Mouse (Mus musculus) right cerebral cortex, postnatal 10 days (tissue): ENCODE results near the gene Gck.
"Not testable (repeated sequence)": the region's sequence is repeated elsewhere in the genome, so short reads cannot be mapped to it uniquely, and the experiment has no call there.

Source experiments
- DNase-seq, 2 experiments: peaks; one replicate each; pipeline ENCODE4 v3.0.0; 2021; ENCODE audit warnings: low spot score in 2 of 2

Gene Gck

GRCm38 (mm10) chr11:5954965-5955504 is 5.2 kb upstream of the Gck start:
- peak; percentile 56 to 70 for DNase-seq

GRCm38 (mm10) chr11:5954435-5954834 is 4.6 kb upstream of the Gck start:
- DNase-seq: no peak

GRCm38 (mm10) chr11:5953130-5953765 is 3.4 kb upstream of the Gck start:
- DNase-seq: no peak

- DNase-seq: no peak
Observed at GRCm38 (mm10) chr11:5952501-5952900, 2.6 kb upstream of the Gck start.

- DNase-seq: no peak
Observed at GRCm38 (mm10) chr11:5948546-5949250, 1.2 kb downstream of the Gck start.

- DNase-seq: no peak
Observed at GRCm38 (mm10) chr11:5947796-5948195, 2.1 kb downstream of the Gck start.

- no peak for DNase-seq
Observed at GRCm38 (mm10) chr11:5945096-5945495, 4.8 kb downstream of the Gck start.

GRCm38 (mm10) chr11:5942966-5943365 is 6.9 kb downstream of the Gck start:
- DNase-seq: no peak

GRCm38 (mm10) chr11:5934531-5934930 is 15.3 kb downstream of the Gck start:
- not testable (repeated sequence) for DNase-seq

GRCm38 (mm10) chr11:5931947-5932346 is 17.9 kb downstream of the Gck start:
- not testable (repeated sequence) for DNase-seq

- DNase-seq: no peak
Observed at GRCm38 (mm10) chr11:5930578-5930977, 19.3 kb downstream of the Gck start.

GRCm38 (mm10) chr11:5926696-5927220 is 23.1 kb downstream of the Gck start:
- no peak for DNase-seq

- no peak for DNase-seq
Observed at GRCm38 (mm10) chr11:5924699-5925098, 25.2 kb downstream of the Gck start.

GRCm38 (mm10) chr11:5920323-5920960 is 29.4 kb downstream of the Gck start:
- no peak for DNase-seq

- no peak for DNase-seq
Observed at GRCm38 (mm10) chr11:5919606-5920005, 30.3 kb downstream of the Gck start.

- no peak for DNase-seq
Observed at GRCm38 (mm10) chr11:5918111-5918510, 31.8 kb downstream of the Gck start.

- DNase-seq: no peak
Observed at GRCm38 (mm10) chr11:5916178-5916548, 33.7 kb downstream of the Gck start.

GRCm38 (mm10) chr11:5915429-5916177 is 34.3 kb downstream of the Gck start:
- peak in 1 of 2 experiments; percentile 60 for DNase-seq

- no peak for DNase-seq
Observed at GRCm38 (mm10) chr11:5914940-5915339, 34.9 kb downstream of the Gck start.

GRCm38 (mm10) chr11:5913936-5914335 is 35.9 kb downstream of the Gck start:
- DNase-seq: peak in 1 of 2 experiments; percentile 40

- DNase-seq: peak in 1 of 2 experiments; percentile 38
Observed at GRCm38 (mm10) chr11:5913256-5913655, 36.6 kb downstream of the Gck start.

GRCm38 (mm10) chr11:5912635-5913034 is 37.2 kb downstream of the Gck start:
- peak; percentile 68 to 77 for DNase-seq
